Mouse (Mus musculus): ENCODE measurements around the gene Cks2. TPM values are rescaled to one million over a fixed set of nuclear protein-coding genes. Genes with fewer than 3 reads are reported as not detected.

Cks2 gene
- polyA plus RNA-seq, 1 experiment from 2014 or later: 335 TPM

- no peak for ATAC-seq
- H3K9me3 ChIP-seq (replicated peaks): no peaks in the 10 kb centered on the region
- H3K36me3 ChIP-seq (ENCODE audit: poor library complexity, severe bottlenecking): peaks cover 7% of the 10 kb centered on the region; the same call in 1 of the 2 replicates
- no peaks in the 10 kb centered on the region for H3K27me3 ChIP-seq
- no peaks in the 10 kb centered on the region for H3K4me1 ChIP-seq
- H3K27ac ChIP-seq: no peak overlapping the region
- no peak overlapping the region for H3K4me3 ChIP-seq
- H3K9ac ChIP-seq: no peak overlapping the region
- no peak overlapping the region for H3K4me2 ChIP-seq
Measured at GRCm38 (mm10) chr13:51696481-51696880, 51.4 kb downstream of the Cks2 start.

- no peaks in the 10 kb centered on the region for H3K9me3 ChIP-seq (replicated peaks)
- H3K4me1 ChIP-seq: no peaks in the 10 kb centered on the region
- peaks cover 12% of the 10 kb centered on the region for H3K36me3 ChIP-seq (ENCODE audit: poor library complexity, severe bottlenecking)
- H3K4me3 ChIP-seq: no peak overlapping the region
- no peak for ATAC-seq
- WGBS: 86% methylated on average over 6 of the region's 6 CpGs
- no peaks in the 10 kb centered on the region for H3K27me3 ChIP-seq
- H3K4me2 ChIP-seq: no peak overlapping the region
- H3K27ac ChIP-seq: no peak overlapping the region
- no peak overlapping the region for H3K9ac ChIP-seq
Measured at GRCm38 (mm10) chr13:51697455-51697854, 52.4 kb downstream of the Cks2 start.

DNA sequence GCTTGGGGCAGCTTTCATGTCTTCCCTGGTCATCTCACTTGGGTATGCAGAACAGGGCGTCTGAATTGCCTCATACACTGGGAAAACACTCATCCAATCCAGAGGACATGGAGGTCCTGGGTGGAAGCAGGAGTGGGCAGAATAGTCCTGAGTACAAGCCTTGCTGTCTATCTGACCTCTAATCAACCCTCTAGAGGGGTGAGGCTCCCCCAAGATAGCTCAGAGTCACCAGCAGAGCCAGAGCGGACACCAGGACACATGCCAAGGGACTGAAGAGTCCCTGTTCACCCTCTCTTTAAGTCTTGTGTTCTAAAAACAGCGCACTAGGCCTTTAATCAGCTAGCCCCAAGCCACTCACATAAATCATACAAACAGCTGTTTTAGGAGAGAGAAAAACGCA lies 52.9 kb downstream of the Cks2 start:
- no peak overlapping the region for H3K27ac ChIP-seq
- no peak overlapping the region for H3K4me3 ChIP-seq
- ATAC-seq: no peak
- no peak overlapping the region for H3K9ac ChIP-seq
- peaks cover 17% of the 10 kb centered on the region for H3K36me3 ChIP-seq (ENCODE audit: poor library complexity, severe bottlenecking)
- H3K27me3 ChIP-seq: no peaks in the 10 kb centered on the region
- no peak overlapping the region for H3K4me2 ChIP-seq
- 82% methylated on average over 4 of the region's 4 CpGs for WGBS
- H3K4me1 ChIP-seq: no peaks in the 10 kb centered on the region
- no peaks in the 10 kb centered on the region for H3K9me3 ChIP-seq (replicated peaks)

- Histone ChIP-seq H3K9me3 (replicated peaks) (no peaks in the 10 kb centered on the region), H3K36me3 (ENCODE audit: poor library complexity, severe bottlenecking) (peaks cover 21% of the 10 kb centered on the region), H3K27ac (no peak overlapping the region), H3K9ac (no peak overlapping the region), H3K27me3 (no peaks in the 10 kb centered on the region), H3K4me2 (no peak overlapping the region), H3K4me1 (no peaks in the 10 kb centered on the region), H3K4me3 (no peak overlapping the region)
- ATAC-seq: no peak
- WGBS: 90% methylated on average over 3 of the region's 3 CpGs
Measured at GRCm38 (mm10) chr13:51698318-51698717, 53.3 kb downstream of the Cks2 start.

Other genes with a start within 250 kb of the Cks2 start
- gene S1pr3, start 236.6 kb upstream of the Cks2 start, polyA plus RNA-seq (2015; fragmentation: Nextera tagmentation; extraction: Ambion mirVana): 8.5 and 9.2 TPM in 2 replicates
- gene Shc3, start 75.8 kb upstream of the Cks2 start, polyA plus RNA-seq (2015; fragmentation: Nextera tagmentation; extraction: Ambion mirVana): 4.2 and 5.2 TPM in 2 replicates
- gene Secisbp2, start 6.5 kb downstream of the Cks2 start, polyA plus RNA-seq (2015; fragmentation: Nextera tagmentation; extraction: Ambion mirVana): 36.1 and 38.0 TPM in 2 replicates
- gene Sema4d, start 148.5 kb downstream of the Cks2 start, polyA plus RNA-seq (2015; fragmentation: Nextera tagmentation; extraction: Ambion mirVana): 10.8 TPM in 2 replicates
- 235 and 252 TPM in 2 replicates for gene Gadd45g, start 201.4 kb downstream of the Cks2 start, polyA plus RNA-seq (2015; fragmentation: Nextera tagmentation; extraction: Ambion mirVana)

Data from forebrain, embryonic 13.5 days (tissue).